Mouse (Mus musculus): ENCODE data around the gene G3bp2.

Gene G3bp2

GRCm38 (mm10) chr5:92011756-92012155 lies 71.8 kb downstream of the G3bp2 start:
- no peak for DNase-seq (ENCODE audit: low spot score in 2 of 2)

- no peak for DNase-seq (ENCODE audit: low spot score in 2 of 2)
Observed at GRCm38 (mm10) chr5:92009827-92010226, 73.7 kb downstream of the G3bp2 start.

- DNase-seq (ENCODE audit: low spot score in 2 of 2): no peak
Observed at GRCm38 (mm10) chr5:92003011-92003410, 80.5 kb downstream of the G3bp2 start.

Data from heart, adult 9 months (tissue).